Mouse (Mus musculus): Measurements from ENCODE around the gene Alkbh6.

GRCm38 (mm10) chr7:30309395-30310129 lies 1.0 kb downstream of the Alkbh6 start:
- TF ChIP-seq GATA1 (IDR thresholded peaks at IDR 0.05; ENCODE audit: low read length) (no peak), TAL1 (IDR thresholded peaks at IDR 0.05; ENCODE audit: low read length) (no peak)

Data from erythroblast, embryonic 14.5 days (primary cell).